Mouse (Mus musculus): ENCODE results near the gene Prkar1b. TPM values are rescaled to one million over a fixed set of nuclear protein-coding genes. Genes with fewer than 3 reads are reported as not detected.

The Prkar1b gene
- polyA plus RNA-seq, 1 experiment from 2014 or later, result 9.6 TPM

GRCm38 (mm10) chr5:139083841-139084240, 66.0 kb downstream of the Prkar1b start:
- no peak overlapping the region for H3K9ac ChIP-seq (ENCODE audit: low read length)
- no peaks in the 10 kb centered on the region for H3K36me3 ChIP-seq (ENCODE audit: control insufficient read depth, insufficient read depth, low read length)
- H3K27ac ChIP-seq (replicated peaks), result no peak overlapping the region
- WGBS, result 69% methylated on average over 4 of the region's 4 CpGs
- no peaks in the 10 kb centered on the region for H3K9me3 ChIP-seq (ENCODE audit: control insufficient read depth, low read length)
- no peaks in the 10 kb centered on the region for H3K4me1 ChIP-seq (replicated peaks; ENCODE audit: control insufficient read depth, insufficient read depth)
- H3K4me2 ChIP-seq (replicated peaks; ENCODE audit: low read depth), result no peak overlapping the region
- ATAC-seq (ENCODE audit: low FRiP score, low TSS enrichment), result peak; percentile 28; the same call in 1 of the 2 replicates
- no peak for DNase-seq (ENCODE audit: low spot score)
- H3K4me3 ChIP-seq (ENCODE audit: low read depth, low read length), result no peak overlapping the region
- no peaks in the 10 kb centered on the region for H3K27me3 ChIP-seq (ENCODE audit: control insufficient read depth, insufficient read depth, low read length)
- TF ChIP-seq EP300 (optimal IDR thresholded peaks at IDR 0.05) (no peak), CTCF (IDR thresholded peaks at IDR 0.05; ENCODE audit: low read depth) (no peak)

- Histone ChIP-seq H3K9ac (ENCODE audit: low read length) (no peak overlapping the region), H3K4me3 (ENCODE audit: low read depth, low read length) (no peak overlapping the region), H3K9me3 (ENCODE audit: control insufficient read depth, low read length) (no peaks in the 10 kb centered on the region), H3K27ac (replicated peaks) (no peak overlapping the region), H3K27me3 (ENCODE audit: control insufficient read depth, insufficient read depth, low read length) (no peaks in the 10 kb centered on the region), H3K4me1 (replicated peaks; ENCODE audit: control insufficient read depth, insufficient read depth) (no peaks in the 10 kb centered on the region), H3K4me2 (replicated peaks; ENCODE audit: low read depth) (no peak overlapping the region), H3K36me3 (ENCODE audit: control insufficient read depth, insufficient read depth, low read length) (no peaks in the 10 kb centered on the region)
- no peak for ATAC-seq (ENCODE audit: low FRiP score, low TSS enrichment)
- DNase-seq (ENCODE audit: low spot score), result no peak
- TF ChIP-seq EP300 (optimal IDR thresholded peaks at IDR 0.05) (no peak), CTCF (IDR thresholded peaks at IDR 0.05; ENCODE audit: low read depth) (no peak)
- 34% methylated on average over 6 of the region's 6 CpGs for WGBS
These were observed 68.4 kb downstream of the Prkar1b start for GRCm38 (mm10) chr5:139081370-139081769.

GRCm38 (mm10) chr5:139078156-139078462, 71.7 kb downstream of the Prkar1b start:
- ATAC-seq (ENCODE audit: low FRiP score, low TSS enrichment) (no peak), DNase-seq (ENCODE audit: low spot score) (no peak)
- no peaks in the 10 kb centered on the region for H3K4me1 ChIP-seq (replicated peaks; ENCODE audit: control insufficient read depth, insufficient read depth)
- no peak overlapping the region for H3K27ac ChIP-seq (replicated peaks)
- no peak for TF ChIP-seq CTCF (IDR thresholded peaks at IDR 0.05; ENCODE audit: low read depth)
- TF ChIP-seq EP300 (optimal IDR thresholded peaks at IDR 0.05), result no peak
- H3K36me3 ChIP-seq (ENCODE audit: control insufficient read depth, insufficient read depth, low read length), result no peaks in the 10 kb centered on the region
- no peaks in the 10 kb centered on the region for H3K9me3 ChIP-seq (ENCODE audit: control insufficient read depth, low read length)
- 0 out of 2 replicates have a peak overlapping the region, but pooled peaks have one; percentile 13 for H3K9ac ChIP-seq (ENCODE audit: low read length)
- no peaks in the 10 kb centered on the region for H3K27me3 ChIP-seq (ENCODE audit: control insufficient read depth, insufficient read depth, low read length)
- H3K4me2 ChIP-seq (replicated peaks; ENCODE audit: low read depth), result no peak overlapping the region
- H3K4me3 ChIP-seq (ENCODE audit: low read depth, low read length), result no peak overlapping the region
- WGBS, result 59% methylated on average over 4 of the region's 4 CpGs

DNA sequence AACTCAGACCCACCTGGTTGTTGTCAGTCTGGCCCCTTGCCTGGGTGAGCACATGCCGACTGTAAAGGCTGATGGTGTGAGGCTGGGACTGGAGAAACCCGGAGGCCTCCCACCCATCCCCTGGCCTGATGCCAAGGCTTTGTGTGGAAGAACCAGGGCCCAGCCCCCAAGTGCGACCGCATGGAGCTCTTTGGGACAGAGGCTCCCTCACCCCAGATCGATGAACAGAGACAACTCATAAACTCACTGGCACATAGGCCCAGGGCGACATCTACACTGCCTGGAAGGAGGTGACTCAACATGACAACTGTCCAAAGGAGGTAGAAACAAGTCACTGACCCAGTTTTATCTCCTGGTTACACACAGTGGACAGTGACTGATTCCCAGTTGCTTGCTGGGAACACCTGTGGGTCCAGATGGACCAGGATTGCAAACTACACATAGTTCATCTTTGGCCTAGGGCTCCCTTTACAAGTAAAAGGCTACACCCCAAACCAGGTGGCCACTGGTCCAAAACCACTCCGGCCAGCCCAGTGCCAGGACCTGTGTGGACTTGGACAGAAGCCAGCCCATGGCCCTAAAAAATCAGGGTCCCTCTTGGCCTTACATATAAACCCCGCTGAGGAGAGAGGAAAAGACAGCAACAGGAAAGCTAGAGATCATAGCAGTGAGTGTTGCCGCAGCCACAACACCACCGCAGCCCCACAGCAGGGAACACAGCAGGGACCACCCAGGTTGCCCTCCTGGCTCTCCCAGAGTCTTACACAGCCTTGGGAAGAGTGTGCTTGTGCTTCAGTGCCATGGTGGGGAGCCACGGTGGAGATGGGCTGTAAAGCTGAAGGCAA, 72.3 kb downstream of the Prkar1b start:
- Histone ChIP-seq H3K9ac (ENCODE audit: low read length) (peak overlapping the region; percentile 13; the same call in 1 of the 2 replicates), H3K4me3 (ENCODE audit: low read depth, low read length) (no peak overlapping the region), H3K27me3 (ENCODE audit: control insufficient read depth, insufficient read depth, low read length) (no peaks in the 10 kb centered on the region; the same call in 1 of the 2 replicates), H3K4me1 (replicated peaks; ENCODE audit: control insufficient read depth, insufficient read depth) (no peaks in the 10 kb centered on the region), H3K9me3 (ENCODE audit: control insufficient read depth, low read length) (no peaks in the 10 kb centered on the region), H3K27ac (replicated peaks) (no peak overlapping the region), H3K36me3 (ENCODE audit: control insufficient read depth, insufficient read depth, low read length) (no peaks in the 10 kb centered on the region), H3K4me2 (replicated peaks; ENCODE audit: low read depth) (no peak overlapping the region)
- DNase-seq (ENCODE audit: low spot score), result no peak
- no peak for ATAC-seq (ENCODE audit: low FRiP score, low TSS enrichment)
- 41% methylated on average over 11 of the region's 11 CpGs for WGBS
- no peak for TF ChIP-seq EP300 (optimal IDR thresholded peaks at IDR 0.05)
- no peak for TF ChIP-seq CTCF (IDR thresholded peaks at IDR 0.05; ENCODE audit: low read depth)

- DNase-seq (ENCODE audit: low spot score), result no peak
These were observed 73.4 kb downstream of the Prkar1b start for GRCm38 (mm10) chr5:139076450-139076849.

GRCm38 (mm10) chr5:139075791-139076190, 74.0 kb downstream of the Prkar1b start:
- ATAC-seq (ENCODE audit: low FRiP score, low TSS enrichment), result no peak
- Histone ChIP-seq H3K9ac (ENCODE audit: low read length) (no peak overlapping the region), H3K4me3 (ENCODE audit: low read depth, low read length) (no peak overlapping the region), H3K4me1 (replicated peaks; ENCODE audit: control insufficient read depth, insufficient read depth) (no peaks in the 10 kb centered on the region), H3K36me3 (ENCODE audit: control insufficient read depth, insufficient read depth, low read length) (no peaks in the 10 kb centered on the region), H3K27me3 (ENCODE audit: control insufficient read depth, insufficient read depth, low read length) (no peaks in the 10 kb centered on the region; the same call in 1 of the 2 replicates), H3K9me3 (ENCODE audit: control insufficient read depth, low read length) (no peaks in the 10 kb centered on the region), H3K27ac (replicated peaks) (no peak overlapping the region), H3K4me2 (replicated peaks; ENCODE audit: low read depth) (no peak overlapping the region)
- 20% methylated on average over 8 of the region's 9 CpGs for WGBS
- DNase-seq (ENCODE audit: low spot score), result no peak
- TF ChIP-seq CTCF (IDR thresholded peaks at IDR 0.05; ENCODE audit: low read depth) (no peak), EP300 (optimal IDR thresholded peaks at IDR 0.05) (no peak)

More at GRCm38 (mm10) chr5:139076450-139076849, 73.4 kb downstream of the Prkar1b start:
- no peaks in the 10 kb centered on the region for H3K4me1 ChIP-seq (replicated peaks; ENCODE audit: control insufficient read depth, insufficient read depth)
- ATAC-seq (ENCODE audit: low FRiP score, low TSS enrichment), result no peak
- 69% methylated on average over 7 of the region's 7 CpGs for WGBS
- no peak overlapping the region for H3K4me2 ChIP-seq (replicated peaks; ENCODE audit: low read depth)
- H3K4me3 ChIP-seq (ENCODE audit: low read depth, low read length), result no peak overlapping the region
- TF ChIP-seq EP300 (optimal IDR thresholded peaks at IDR 0.05) (no peak), CTCF (IDR thresholded peaks at IDR 0.05; ENCODE audit: low read depth) (no peak)
- H3K9me3 ChIP-seq (ENCODE audit: control insufficient read depth, low read length), result no peaks in the 10 kb centered on the region
- H3K27me3 ChIP-seq (ENCODE audit: control insufficient read depth, insufficient read depth, low read length), result no peaks in the 10 kb centered on the region; the same call in 1 of the 2 replicates
- H3K9ac ChIP-seq (ENCODE audit: low read length), result no peak overlapping the region
- H3K27ac ChIP-seq (replicated peaks), result no peak overlapping the region
- H3K36me3 ChIP-seq (ENCODE audit: control insufficient read depth, insufficient read depth, low read length), result no peaks in the 10 kb centered on the region

All from stomach, postnatal 0 days (tissue).